Mouse (Mus musculus): ENCODE measurements at regions not wholly inside any gene's neighbourhood (a gene's known extent, or its start where the extent isn't known, plus 50 kb on each side); places are given as distances from the start of the nearest gene placed in this dataset.

- no peak for DNase-seq (ENCODE audit: low spot score in 2 of 2)
Observed at GRCm38 (mm10) chrX:99548284-99549019, 77.4 kb upstream of the Pja1 start.

GRCm38 (mm10) chrX:99544410-99544809, 73.3 kb upstream of the Pja1 start:
- DNase-seq (ENCODE audit: low spot score in 2 of 2) = no peak

- no peak for DNase-seq (ENCODE audit: low spot score in 2 of 2)
Observed at GRCm38 (mm10) chrX:99541916-99542315, 70.8 kb upstream of the Pja1 start.

GRCm38 (mm10) chrX:99540087-99540576, 69.1 kb upstream of the Pja1 start:
- DNase-seq (ENCODE audit: low spot score in 2 of 2) = no peak

GRCm38 (mm10) chrX:99539684-99540083, 68.6 kb upstream of the Pja1 start:
- DNase-seq (ENCODE audit: low spot score in 2 of 2) = no peak

- no peak for DNase-seq (ENCODE audit: low spot score in 2 of 2)
Observed at GRCm38 (mm10) chrX:99537814-99538213, 66.7 kb upstream of the Pja1 start.

GRCm38 (mm10) chrX:99534922-99535321, 63.8 kb upstream of the Pja1 start:
- DNase-seq (ENCODE audit: low spot score in 2 of 2) = no peak

GRCm38 (mm10) chrX:99531154-99531553, 60.1 kb upstream of the Pja1 start:
- no peak for DNase-seq (ENCODE audit: low spot score in 2 of 2)

GRCm38 (mm10) chrX:99530511-99530910, 59.4 kb upstream of the Pja1 start:
- no peak for DNase-seq (ENCODE audit: low spot score in 2 of 2)

GRCm38 (mm10) chrX:99523306-99523705, 52.2 kb upstream of the Pja1 start:
- no peak for DNase-seq (ENCODE audit: low spot score in 2 of 2)

GRCm38 (mm10) chrX:99522830-99523229, 51.8 kb upstream of the Pja1 start:
- peak; percentile 48 to 59 for DNase-seq (ENCODE audit: low spot score in 2 of 2)

- no peak for DNase-seq (ENCODE audit: low spot score in 2 of 2)
Observed at GRCm38 (mm10) chrX:99522289-99522688, 51.2 kb upstream of the Pja1 start.

GRCm38 (mm10) chrX:99521866-99522265, 50.8 kb upstream of the Pja1 start:
- DNase-seq (ENCODE audit: low spot score in 2 of 2) = no peak
